Mouse (Mus musculus): ENCODE data around the gene Zc3h4. TPM values are rescaled to one million over a fixed set of nuclear protein-coding genes. Genes with fewer than 3 reads are reported as not detected.

Zc3h4 gene
- polyA plus RNA-seq, 1 experiment from 2014 or later: 6.2 TPM

- no peak overlapping the region for H3K4me2 ChIP-seq (replicated peaks; ENCODE audit: low read depth)
- H3K4me1 ChIP-seq (replicated peaks; ENCODE audit: control insufficient read depth, insufficient read depth): no peaks in the 10 kb centered on the region
- no peak for DNase-seq (ENCODE audit: low spot score)
- no peak overlapping the region for H3K27ac ChIP-seq (replicated peaks)
- H3K4me3 ChIP-seq (ENCODE audit: low read depth, low read length): no peak overlapping the region
- ATAC-seq (ENCODE audit: low FRiP score, low TSS enrichment): no peak
- no peak for TF ChIP-seq CTCF (IDR thresholded peaks at IDR 0.05; ENCODE audit: low read depth)
- TF ChIP-seq EP300 (optimal IDR thresholded peaks at IDR 0.05): no peak
- H3K36me3 ChIP-seq (ENCODE audit: control insufficient read depth, insufficient read depth, low read length): no peaks in the 10 kb centered on the region
- WGBS: 85% methylated on average over 5 of the region's 5 CpGs
- no peaks in the 10 kb centered on the region for H3K27me3 ChIP-seq (ENCODE audit: control insufficient read depth, insufficient read depth, low read length)
- no peak overlapping the region for H3K9ac ChIP-seq (ENCODE audit: low read length)
- H3K9me3 ChIP-seq (ENCODE audit: control insufficient read depth, low read length): no peaks in the 10 kb centered on the region
Observed at GRCm38 (mm10) chr7:16411100-16411499, 10.4 kb downstream of the Zc3h4 start.

- no peak for DNase-seq (ENCODE audit: low spot score)
- TF ChIP-seq CTCF (IDR thresholded peaks at IDR 0.05; ENCODE audit: low read depth) (no peak), EP300 (optimal IDR thresholded peaks at IDR 0.05) (no peak)
- no peak for ATAC-seq (ENCODE audit: low FRiP score, low TSS enrichment)
- H3K4me1 ChIP-seq (replicated peaks; ENCODE audit: control insufficient read depth, insufficient read depth): no peaks in the 10 kb centered on the region
- WGBS: 81% methylated on average over 8 of the region's 8 CpGs
- H3K36me3 ChIP-seq (ENCODE audit: control insufficient read depth, insufficient read depth, low read length): peaks cover 6% of the 10 kb centered on the region; the same call in 1 of the 2 replicates
- H3K4me3 ChIP-seq (ENCODE audit: low read depth, low read length): no peak overlapping the region
- no peaks in the 10 kb centered on the region for H3K27me3 ChIP-seq (ENCODE audit: control insufficient read depth, insufficient read depth, low read length)
- no peak overlapping the region for H3K9ac ChIP-seq (ENCODE audit: low read length)
- H3K9me3 ChIP-seq (ENCODE audit: control insufficient read depth, low read length): no peaks in the 10 kb centered on the region
- no peak overlapping the region for H3K4me2 ChIP-seq (replicated peaks; ENCODE audit: low read depth)
- H3K27ac ChIP-seq (replicated peaks): no peak overlapping the region
Observed at GRCm38 (mm10) chr7:16412220-16412896, 11.6 kb downstream of the Zc3h4 start.

GRCm38 (mm10) chr7:16412930-16413329 is 12.2 kb downstream of the Zc3h4 start:
- H3K9ac ChIP-seq (ENCODE audit: low read length): no peak overlapping the region
- H3K4me3 ChIP-seq (ENCODE audit: low read depth, low read length): no peak overlapping the region
- peaks cover 6% of the 10 kb centered on the region; the same call in 1 of the 2 replicates for H3K36me3 ChIP-seq (ENCODE audit: control insufficient read depth, insufficient read depth, low read length)
- no peaks in the 10 kb centered on the region for H3K4me1 ChIP-seq (replicated peaks; ENCODE audit: control insufficient read depth, insufficient read depth)
- WGBS: 54% methylated on average over 2 of the region's 2 CpGs
- no peaks in the 10 kb centered on the region for H3K9me3 ChIP-seq (ENCODE audit: control insufficient read depth, low read length)
- H3K27ac ChIP-seq (replicated peaks): no peak overlapping the region
- ATAC-seq (ENCODE audit: low FRiP score, low TSS enrichment) (no peak), DNase-seq (ENCODE audit: low spot score) (no peak)
- TF ChIP-seq EP300 (optimal IDR thresholded peaks at IDR 0.05) (no peak), CTCF (IDR thresholded peaks at IDR 0.05; ENCODE audit: low read depth) (no peak)
- no peak overlapping the region for H3K4me2 ChIP-seq (replicated peaks; ENCODE audit: low read depth)
- H3K27me3 ChIP-seq (ENCODE audit: control insufficient read depth, insufficient read depth, low read length): no peaks in the 10 kb centered on the region

GRCm38 (mm10) chr7:16415426-16415825 is 14.7 kb downstream of the Zc3h4 start:
- TF ChIP-seq EP300 (optimal IDR thresholded peaks at IDR 0.05) (no peak), CTCF (IDR thresholded peaks at IDR 0.05; ENCODE audit: low read depth) (no peak)
- ATAC-seq (ENCODE audit: low FRiP score, low TSS enrichment) (peak; percentile 88), DNase-seq (ENCODE audit: low spot score) (peak; percentile 81)
- WGBS: 55% methylated on average over 3 of the region's 3 CpGs
- no peaks in the 10 kb centered on the region for H3K27me3 ChIP-seq (ENCODE audit: control insufficient read depth, insufficient read depth, low read length)
- no peak overlapping the region for H3K9ac ChIP-seq (ENCODE audit: low read length)
- H3K4me2 ChIP-seq (replicated peaks; ENCODE audit: low read depth): peak overlapping the region; percentile 14; the same call in 1 of the 2 replicates
- peak overlapping the region; percentile 86 for H3K27ac ChIP-seq (replicated peaks)
- no peak overlapping the region for H3K4me3 ChIP-seq (ENCODE audit: low read depth, low read length)
- H3K36me3 ChIP-seq (ENCODE audit: control insufficient read depth, insufficient read depth, low read length): peaks cover 6% of the 10 kb centered on the region; the same call in 1 of the 2 replicates
- H3K9me3 ChIP-seq (ENCODE audit: control insufficient read depth, low read length): no peaks in the 10 kb centered on the region
- H3K4me1 ChIP-seq (replicated peaks; ENCODE audit: control insufficient read depth, insufficient read depth): no peaks in the 10 kb centered on the region

- Histone ChIP-seq H3K4me2 (replicated peaks; ENCODE audit: low read depth) (no peak overlapping the region), H3K9ac (ENCODE audit: low read length) (no peak overlapping the region), H3K9me3 (ENCODE audit: control insufficient read depth, low read length) (no peaks in the 10 kb centered on the region), H3K4me1 (replicated peaks; ENCODE audit: control insufficient read depth, insufficient read depth) (no peaks in the 10 kb centered on the region), H3K27ac (replicated peaks) (peak overlapping the region; percentile 58; the same call in 1 of the 2 replicates), H3K36me3 (ENCODE audit: control insufficient read depth, insufficient read depth, low read length) (peaks cover 22% of the 10 kb centered on the region), H3K27me3 (ENCODE audit: control insufficient read depth, insufficient read depth, low read length) (no peaks in the 10 kb centered on the region), H3K4me3 (ENCODE audit: low read depth, low read length) (no peak overlapping the region)
- ATAC-seq (ENCODE audit: low FRiP score, low TSS enrichment) (no peak), DNase-seq (ENCODE audit: low spot score) (peak; percentile 56)
- TF ChIP-seq CTCF (IDR thresholded peaks at IDR 0.05; ENCODE audit: low read depth) (no peak), EP300 (optimal IDR thresholded peaks at IDR 0.05) (no peak)
- 69% methylated on average over 10 of the region's 10 CpGs for WGBS
Observed at GRCm38 (mm10) chr7:16417141-16417771, 16.5 kb downstream of the Zc3h4 start.

- TF ChIP-seq EP300 (optimal IDR thresholded peaks at IDR 0.05) (no peak), CTCF (IDR thresholded peaks at IDR 0.05; ENCODE audit: low read depth) (no peak)
- H3K9me3 ChIP-seq (ENCODE audit: control insufficient read depth, low read length): no peaks in the 10 kb centered on the region
- WGBS: 79% methylated on average over 5 of the region's 5 CpGs
- no peaks in the 10 kb centered on the region for H3K27me3 ChIP-seq (ENCODE audit: control insufficient read depth, insufficient read depth, low read length)
- no peak for DNase-seq (ENCODE audit: low spot score)
- H3K27ac ChIP-seq (replicated peaks): no peak overlapping the region
- no peak overlapping the region for H3K4me2 ChIP-seq (replicated peaks; ENCODE audit: low read depth)
- no peaks in the 10 kb centered on the region for H3K4me1 ChIP-seq (replicated peaks; ENCODE audit: control insufficient read depth, insufficient read depth)
- peaks cover 28% of the 10 kb centered on the region for H3K36me3 ChIP-seq (ENCODE audit: control insufficient read depth, insufficient read depth, low read length)
- no peak overlapping the region for H3K4me3 ChIP-seq (ENCODE audit: low read depth, low read length)
- no peak for ATAC-seq (ENCODE audit: low FRiP score, low TSS enrichment)
- no peak overlapping the region for H3K9ac ChIP-seq (ENCODE audit: low read length)
Observed at GRCm38 (mm10) chr7:16418713-16419112, 18.0 kb downstream of the Zc3h4 start.

Data from stomach, postnatal 0 days (tissue).